Mouse (Mus musculus) neural tube, embryonic 11.5 days (tissue): ENCODE measurements at regions not wholly inside any gene's neighbourhood (a gene's known extent, or its start where the extent isn't known, plus 50 kb on each side); places are given as distances from the start of the nearest gene placed in this dataset.
A peak's percentile ranks its signal among the peaks of the same experiment; 100 is the strongest.

Experiments
- ATAC-seq: fragments of 200-750 bp; cut with Nextera tagmentation; 2 replicates; pipeline ENCODE4 v1.8.0; 2017; ENCODE audit warnings: moderate number of reproducible peaks, mild to moderate bottlenecking, moderate TSS enrichment, moderate library complexity; ENCODE audit not compliant: insufficient read depth, low FRiP score, low TSS enrichment
- DNase-seq: peaks from one replicate; pipeline ENCODE4 v3.0.0-alpha.2; 2015; ENCODE audit warnings: low spot score
- H3K27ac ChIP-seq: fragments of 300-500 bp; sonication (generic); 2 replicates; pipeline ENCODE4 v1.5.1; 2014; ENCODE audit warnings: low read depth, mild to moderate bottlenecking, low read length
- H3K27me3 ChIP-seq: fragments of 300-500 bp; sonication (generic); 2 replicates; pipeline ENCODE4 v1.6.1; 2014; ENCODE audit warnings: mild to moderate bottlenecking, low read length, mixed read lengths; ENCODE audit not compliant: control insufficient read depth, insufficient read depth
- H3K36me3 ChIP-seq: fragments of 300-500 bp; sonication (generic); 2 replicates; pipeline ENCODE4 v1.6.1; 2014; ENCODE audit warnings: mild to moderate bottlenecking, low read length, moderate library complexity, mixed read lengths; ENCODE audit not compliant: control insufficient read depth, insufficient read depth
- H3K4me1 ChIP-seq: fragments of 300-500 bp; sonication (generic); 2 replicates; pipeline ENCODE4 v1.6.1; 2014; ENCODE audit warnings: low read length, mixed read lengths; ENCODE audit not compliant: control insufficient read depth, insufficient read depth
- H3K4me2 ChIP-seq: fragments of 300-500 bp; sonication (generic); 2 replicates; pipeline ENCODE4 v1.6.1; 2014; ENCODE audit warnings: low read depth, mild to moderate bottlenecking, moderate library complexity
- H3K4me3 ChIP-seq: fragments of 300-500 bp; sonication (generic); 2 replicates; pipeline ENCODE4 v1.5.1; 2014; ENCODE audit warnings: low read depth, low read length
- H3K9ac ChIP-seq: fragments of 300-500 bp; sonication (generic); 2 replicates; pipeline ENCODE4 v1.6.1; 2014; ENCODE audit warnings: mild to moderate bottlenecking, low read length
- H3K9me3 ChIP-seq: fragments of 300-500 bp; sonication (generic); 2 replicates; pipeline ENCODE4 v1.6.1; 2016; ENCODE audit warnings: low read length; ENCODE audit not compliant: control insufficient read depth
- WGBS: fragments of 180-500 bp; shearing (Covaris S2); extraction: QIAGEN DNeasy Blood & Tissue Kit; methylation state at CpG from one replicate; pipeline ENCODE4 v1.1.7; 2014; 5-methylcytosine and 5-hydroxymethylcytosine counted together

DNA sequence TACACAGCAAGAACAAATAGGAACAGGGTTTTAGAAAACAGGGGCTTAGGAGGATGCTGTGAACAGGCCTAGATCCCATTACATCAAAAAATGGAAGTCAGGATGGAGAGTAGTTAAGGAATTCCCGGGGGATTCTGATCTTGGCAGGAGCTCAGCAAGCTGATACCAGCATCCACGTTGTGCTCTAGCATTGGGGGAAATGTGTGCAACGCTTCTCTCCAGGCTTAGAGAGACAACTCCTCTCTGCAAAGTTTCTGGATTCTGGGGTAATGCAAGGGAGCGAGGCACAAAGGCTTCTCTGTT lies 201.1 kb downstream of the Tm2d1 start:
- Histone ChIP-seq H3K27me3 (no peaks in the 10 kb centered on the region), H3K4me2 (no peak overlapping the region), H3K27ac (peak overlapping the region; percentile 44; the same call in 1 of the 2 replicates), H3K4me3 (no peak overlapping the region), H3K4me1 (peaks cover 5% of the 10 kb centered on the region; the same call in 1 of the 2 replicates), H3K9me3 (no peaks in the 10 kb centered on the region), H3K9ac (no peak overlapping the region), H3K36me3 (no peaks in the 10 kb centered on the region)
- ATAC-seq (no peak), DNase-seq (peak; percentile 21)
- 46% methylated on average over 4 of the region's 4 CpGs for WGBS

GRCm38 (mm10) chr4:98181185-98182052 lies 201.7 kb downstream of the Tm2d1 start:
- Histone ChIP-seq H3K4me2 (no peak overlapping the region), H3K4me1 (peaks cover 5% of the 10 kb centered on the region; the same call in 1 of the 2 replicates), H3K27ac (peak overlapping the region; percentile 44; the same call in 1 of the 2 replicates), H3K36me3 (no peaks in the 10 kb centered on the region), H3K27me3 (no peaks in the 10 kb centered on the region), H3K9me3 (no peaks in the 10 kb centered on the region), H3K9ac (no peak overlapping the region), H3K4me3 (no peak overlapping the region)
- ATAC-seq: no peak
- WGBS: 70% methylated on average over 12 of the region's 12 CpGs
- DNase-seq: no peak

GRCm38 (mm10) chr4:98180336-98180735 lies 202.8 kb downstream of the Tm2d1 start:
- Histone ChIP-seq H3K4me2 (no peak overlapping the region), H3K27ac (peak overlapping the region; percentile 24; the same call in 1 of the 2 replicates)
- peak; percentile 42 for DNase-seq

More at GRCm38 (mm10) chr4:98180336-98180735, 202.8 kb downstream of the Tm2d1 start:
- 31% methylated on average over 10 of the region's 10 CpGs for WGBS
- Histone ChIP-seq H3K4me1 (peaks cover 5% of the 10 kb centered on the region; the same call in 1 of the 2 replicates), H3K36me3 (no peaks in the 10 kb centered on the region), H3K9ac (no peak overlapping the region), H3K27me3 (no peaks in the 10 kb centered on the region), H3K4me3 (no peak overlapping the region), H3K9me3 (no peaks in the 10 kb centered on the region)
- no peak for ATAC-seq
